Mouse (Mus musculus): ENCODE results near the gene Dnm1. TPM values are rescaled to one million over a fixed set of nuclear protein-coding genes. Genes with fewer than 3 reads are reported as not detected.

The Dnm1 gene
- polyA plus RNA-seq, 1 experiment from 2014 or later = 10.1 TPM

DNA sequence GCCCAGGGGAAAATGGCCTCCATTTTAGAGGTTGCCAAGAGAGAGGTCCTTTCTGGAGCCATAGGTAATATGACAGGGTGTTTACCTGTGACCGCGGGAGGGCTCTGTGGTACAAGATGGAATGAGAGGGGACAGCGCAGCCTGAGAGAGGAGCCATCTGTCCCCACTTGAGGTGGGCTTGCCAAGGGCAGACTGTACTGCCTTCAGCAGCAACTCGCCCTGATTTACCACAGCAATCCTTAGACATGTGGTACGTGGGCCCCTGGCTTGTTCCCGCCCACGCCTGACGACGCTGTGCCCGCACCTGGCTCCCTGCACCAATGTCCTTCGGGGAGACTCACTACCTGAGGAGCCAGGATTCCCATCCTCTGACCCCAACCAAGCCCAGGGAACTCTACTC lies 4.8 kb downstream of the Dnm1 start:
- no peak overlapping the region for H3K27ac ChIP-seq (ENCODE audit: low read depth, low read length)
- no peak overlapping the region for H3K4me3 ChIP-seq (ENCODE audit: low read depth, low read length)
- no peaks in the 10 kb centered on the region for H3K9me3 ChIP-seq (replicated peaks; ENCODE audit: control insufficient read depth, low read length)
- H3K36me3 ChIP-seq (ENCODE audit: control insufficient read depth, insufficient read depth, low read length) = no peaks in the 10 kb centered on the region
- whole genome bisulfite sequencing (ENCODE audit: insufficient replicate concordance) = 76% methylated on average over 11 of the region's 11 CpGs
- H3K4me1 ChIP-seq (ENCODE audit: control insufficient read depth, insufficient read depth, low read length) = peaks cover 10% of the 10 kb centered on the region
- peaks cover 21% of the 10 kb centered on the region for H3K27me3 ChIP-seq (ENCODE audit: control insufficient read depth, insufficient read depth, low read length)
- ATAC-seq (replicated peaks; ENCODE audit: insufficient number of reproducible peaks, low FRiP score, low TSS enrichment) = no peak
- no peak overlapping the region; the same call in 1 of the 2 replicates for H3K9ac ChIP-seq (ENCODE audit: low read depth, low read length)
- H3K4me2 ChIP-seq = no peak overlapping the region

DNA sequence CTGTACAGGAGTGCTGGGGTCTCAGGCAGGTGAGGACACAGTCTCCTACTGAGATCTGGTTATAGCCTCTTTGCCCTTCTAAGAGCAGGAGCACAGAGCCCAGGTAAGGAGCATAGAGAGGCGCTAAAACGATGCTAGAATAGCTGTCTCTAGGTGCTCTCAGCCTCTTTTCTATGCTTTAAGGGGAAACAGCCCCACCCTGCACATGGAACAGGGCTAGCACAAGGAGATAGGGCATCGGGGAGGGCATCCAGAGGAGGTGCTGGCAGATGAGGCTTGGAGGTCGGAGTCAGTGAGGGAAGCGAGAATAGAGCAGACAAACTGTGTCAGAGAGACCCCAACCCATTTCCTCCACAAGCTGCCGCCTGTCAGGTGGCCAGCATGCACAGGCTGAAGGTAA lies 6.1 kb downstream of the Dnm1 start:
- WGBS (ENCODE audit: insufficient replicate concordance) = 55% methylated on average over 6 of the region's 6 CpGs
- no peak overlapping the region for H3K9ac ChIP-seq (ENCODE audit: low read depth, low read length)
- no peak overlapping the region for H3K4me2 ChIP-seq
- no peak overlapping the region for H3K4me3 ChIP-seq (ENCODE audit: low read depth, low read length)
- no peaks in the 10 kb centered on the region for H3K36me3 ChIP-seq (ENCODE audit: control insufficient read depth, insufficient read depth, low read length)
- H3K9me3 ChIP-seq (replicated peaks; ENCODE audit: control insufficient read depth, low read length) = no peaks in the 10 kb centered on the region
- no peak overlapping the region for H3K27ac ChIP-seq (ENCODE audit: low read depth, low read length)
- peaks cover 4% of the 10 kb centered on the region; the same call in 1 of the 2 replicates for H3K4me1 ChIP-seq (ENCODE audit: control insufficient read depth, insufficient read depth, low read length)
- ATAC-seq (replicated peaks; ENCODE audit: insufficient number of reproducible peaks, low FRiP score, low TSS enrichment) = no peak
- peaks cover 15% of the 10 kb centered on the region for H3K27me3 ChIP-seq (ENCODE audit: control insufficient read depth, insufficient read depth, low read length)

DNA sequence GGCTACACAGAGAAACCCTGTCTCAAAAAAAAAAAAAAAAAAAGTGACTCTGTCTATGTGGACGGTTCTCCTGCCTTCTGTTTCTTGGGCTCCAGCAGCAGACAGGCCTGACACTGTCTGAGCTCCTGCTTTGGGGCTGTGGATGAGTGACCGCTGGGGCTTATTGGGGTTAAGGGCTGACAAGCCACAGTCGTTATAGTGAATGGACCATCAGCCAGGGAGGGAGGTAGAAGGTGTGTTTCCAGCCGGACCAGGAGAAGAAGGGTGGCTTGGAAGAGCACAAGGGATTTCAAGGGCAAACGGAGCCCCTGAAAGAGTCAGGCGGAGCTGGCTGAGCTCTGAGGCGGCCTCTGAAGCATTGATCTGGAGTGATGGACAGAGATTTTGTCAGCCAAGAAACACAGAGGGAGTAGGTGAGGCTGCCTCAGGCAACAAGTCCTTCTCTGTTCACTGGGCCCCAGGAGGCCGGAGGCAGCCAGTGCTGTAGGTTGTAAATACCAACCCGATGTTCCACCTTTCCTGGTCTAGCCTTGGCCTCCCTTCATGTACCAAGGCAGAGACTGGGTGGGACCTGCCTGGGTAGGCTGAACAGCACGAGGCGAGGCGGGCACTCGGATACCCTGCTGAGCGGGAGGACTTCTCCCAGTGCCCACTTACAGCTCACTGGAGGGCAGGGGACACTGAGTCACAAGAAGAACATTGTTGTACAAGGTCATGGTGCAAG lies 8.4 kb downstream of the Dnm1 start:
- Histone ChIP-seq H3K4me1 (ENCODE audit: control insufficient read depth, insufficient read depth, low read length) (no peaks in the 10 kb centered on the region), H3K27me3 (ENCODE audit: control insufficient read depth, insufficient read depth, low read length) (no peaks in the 10 kb centered on the region; the same call in none of the 2 replicates), H3K9me3 (replicated peaks; ENCODE audit: control insufficient read depth, low read length) (no peaks in the 10 kb centered on the region), H3K4me2 (no peak overlapping the region), H3K36me3 (ENCODE audit: control insufficient read depth, insufficient read depth, low read length) (no peaks in the 10 kb centered on the region), H3K27ac (ENCODE audit: low read depth, low read length) (no peak overlapping the region), H3K9ac (ENCODE audit: low read depth, low read length) (no peak overlapping the region), H3K4me3 (ENCODE audit: low read depth, low read length) (no peak overlapping the region)
- ATAC-seq (replicated peaks; ENCODE audit: insufficient number of reproducible peaks, low FRiP score, low TSS enrichment) = no peak
- WGBS (ENCODE audit: insufficient replicate concordance) = 66% methylated on average over 14 of the region's 14 CpGs

DNA sequence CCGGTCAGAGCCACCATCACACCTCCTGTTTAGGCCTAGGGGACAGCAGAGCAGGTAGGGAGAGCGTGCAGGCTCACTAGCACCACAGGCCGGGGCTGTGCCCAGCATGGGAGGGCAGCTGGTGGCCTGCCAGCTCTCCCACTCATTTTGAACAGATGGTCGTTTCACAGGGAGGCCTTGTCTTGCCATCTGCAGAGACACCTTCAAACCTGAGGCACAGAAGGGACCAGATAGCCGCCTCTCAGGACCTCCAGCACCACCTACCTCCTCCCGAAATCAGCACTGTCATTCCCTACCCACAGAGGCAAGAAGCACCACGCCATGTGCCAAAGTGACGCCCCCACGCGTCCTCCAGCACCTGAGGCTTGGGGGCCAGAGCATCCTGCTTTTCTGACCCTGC lies 9.1 kb downstream of the Dnm1 start:
- Histone ChIP-seq H3K27ac (ENCODE audit: low read depth, low read length) (no peak overlapping the region), H3K27me3 (ENCODE audit: control insufficient read depth, insufficient read depth, low read length) (no peaks in the 10 kb centered on the region; the same call in none of the 2 replicates), H3K36me3 (ENCODE audit: control insufficient read depth, insufficient read depth, low read length) (no peaks in the 10 kb centered on the region), H3K4me2 (no peak overlapping the region), H3K9ac (ENCODE audit: low read depth, low read length) (no peak overlapping the region), H3K9me3 (replicated peaks; ENCODE audit: control insufficient read depth, low read length) (no peaks in the 10 kb centered on the region), H3K4me3 (ENCODE audit: low read depth, low read length) (no peak overlapping the region), H3K4me1 (ENCODE audit: control insufficient read depth, insufficient read depth, low read length) (no peaks in the 10 kb centered on the region)
- WGBS (ENCODE audit: insufficient replicate concordance) = 63% methylated on average over 10 of the region's 10 CpGs
- ATAC-seq (replicated peaks; ENCODE audit: insufficient number of reproducible peaks, low FRiP score, low TSS enrichment) = no peak

DNA sequence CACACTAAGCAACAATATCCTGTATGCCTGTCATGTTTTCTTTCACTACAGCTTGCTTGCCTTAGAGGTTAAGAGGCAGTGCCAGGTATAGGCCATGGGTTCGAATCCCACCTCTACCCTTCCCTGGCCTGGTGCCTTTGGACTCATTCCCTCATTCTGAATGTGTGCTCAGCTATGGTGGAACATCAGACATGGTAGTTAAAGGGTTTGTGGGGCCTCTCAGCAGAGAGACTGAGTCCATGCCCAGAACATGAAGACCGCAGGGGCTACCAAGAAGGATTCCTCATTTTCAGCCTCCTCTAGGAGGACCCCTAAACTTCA lies 9.8 kb downstream of the Dnm1 start:
- no peak overlapping the region for H3K9ac ChIP-seq (ENCODE audit: low read depth, low read length)
- no peak for ATAC-seq (replicated peaks; ENCODE audit: insufficient number of reproducible peaks, low FRiP score, low TSS enrichment)
- no peak overlapping the region for H3K4me3 ChIP-seq (ENCODE audit: low read depth, low read length)
- H3K27me3 ChIP-seq (ENCODE audit: control insufficient read depth, insufficient read depth, low read length) = no peaks in the 10 kb centered on the region; the same call in none of the 2 replicates
- WGBS (ENCODE audit: insufficient replicate concordance) = 89% methylated on average over 2 of the region's 2 CpGs
- no peak overlapping the region for H3K4me2 ChIP-seq
- no peaks in the 10 kb centered on the region for H3K4me1 ChIP-seq (ENCODE audit: control insufficient read depth, insufficient read depth, low read length)
- H3K9me3 ChIP-seq (replicated peaks; ENCODE audit: control insufficient read depth, low read length) = no peaks in the 10 kb centered on the region
- no peaks in the 10 kb centered on the region for H3K36me3 ChIP-seq (ENCODE audit: control insufficient read depth, insufficient read depth, low read length)
- H3K27ac ChIP-seq (ENCODE audit: low read depth, low read length) = no peak overlapping the region

DNA sequence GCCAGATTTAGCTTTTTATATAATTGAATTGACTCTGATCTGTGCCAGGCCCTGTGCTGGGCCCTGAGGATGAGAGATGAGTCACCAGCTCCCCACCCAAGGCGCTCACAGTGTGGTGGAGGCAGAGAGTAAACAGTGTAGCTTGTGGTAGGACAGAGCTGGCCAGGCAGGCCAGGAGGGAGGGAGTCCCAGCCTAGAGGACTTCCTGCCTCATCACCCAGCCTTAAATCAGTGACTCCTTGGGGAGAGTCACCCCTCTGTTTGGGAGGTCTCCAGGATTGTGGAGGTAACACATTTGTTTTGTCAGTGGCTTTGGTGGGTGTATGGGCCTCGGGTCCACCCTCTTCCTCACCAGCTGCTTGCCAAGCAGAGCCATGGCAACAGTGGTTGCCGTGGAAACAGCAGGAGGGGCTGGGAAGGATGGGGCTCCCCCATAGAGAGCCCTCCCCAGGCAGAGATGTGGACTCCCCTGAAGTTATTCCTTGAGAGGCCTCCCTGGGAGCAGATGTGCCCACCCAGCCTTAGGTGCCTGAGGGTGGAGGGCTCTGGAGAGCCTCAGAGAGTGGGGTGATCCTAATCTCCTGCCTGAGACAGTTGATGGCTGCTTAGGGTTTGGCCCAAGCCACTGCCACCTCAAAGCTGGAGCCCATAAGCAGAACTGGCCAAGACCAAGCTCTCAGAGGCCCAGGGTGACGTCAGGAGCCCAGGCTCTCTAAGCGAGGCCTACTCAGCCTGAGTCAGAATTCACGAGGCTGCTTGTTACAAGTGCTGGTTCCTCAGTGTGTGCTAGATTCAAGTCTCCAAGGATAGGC lies 10.4 kb downstream of the Dnm1 start:
- H3K27me3 ChIP-seq (ENCODE audit: control insufficient read depth, insufficient read depth, low read length) = peaks cover 4% of the 10 kb centered on the region
- no peak overlapping the region for H3K4me3 ChIP-seq (ENCODE audit: low read depth, low read length)
- H3K36me3 ChIP-seq (ENCODE audit: control insufficient read depth, insufficient read depth, low read length) = no peaks in the 10 kb centered on the region
- no peak overlapping the region for H3K9ac ChIP-seq (ENCODE audit: low read depth, low read length)
- no peaks in the 10 kb centered on the region for H3K4me1 ChIP-seq (ENCODE audit: control insufficient read depth, insufficient read depth, low read length)
- 69% methylated on average over 6 of the region's 6 CpGs for WGBS (ENCODE audit: insufficient replicate concordance)
- no peak overlapping the region for H3K27ac ChIP-seq (ENCODE audit: low read depth, low read length)
- no peaks in the 10 kb centered on the region for H3K9me3 ChIP-seq (replicated peaks; ENCODE audit: control insufficient read depth, low read length)
- H3K4me2 ChIP-seq = no peak overlapping the region
- no peak for ATAC-seq (replicated peaks; ENCODE audit: insufficient number of reproducible peaks, low FRiP score, low TSS enrichment)

DNA sequence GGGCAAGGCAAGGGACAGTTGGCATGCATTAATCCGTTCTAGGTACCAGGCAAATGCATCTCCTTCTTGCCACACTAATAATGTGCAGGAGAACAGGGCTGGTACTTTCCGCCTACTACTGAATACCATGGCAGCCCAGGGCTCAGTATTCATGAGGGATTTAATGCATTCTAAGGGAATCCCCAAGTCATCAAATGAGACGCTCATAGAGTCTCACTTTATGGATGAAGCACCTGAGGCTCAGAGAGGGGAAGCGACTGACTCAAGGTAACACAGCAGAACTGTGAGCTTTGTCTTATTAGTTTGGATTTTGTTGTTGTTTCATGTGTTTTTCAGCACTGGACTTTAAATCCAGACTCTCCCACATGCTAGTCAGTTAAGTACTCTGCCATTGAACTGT lies 11.1 kb downstream of the Dnm1 start:
- H3K36me3 ChIP-seq (ENCODE audit: control insufficient read depth, insufficient read depth, low read length) = no peaks in the 10 kb centered on the region
- no peak overlapping the region for H3K9ac ChIP-seq (ENCODE audit: low read depth, low read length)
- no peak overlapping the region for H3K4me3 ChIP-seq (ENCODE audit: low read depth, low read length)
- 75% methylated on average over 4 of the region's 4 CpGs for WGBS (ENCODE audit: insufficient replicate concordance)
- no peaks in the 10 kb centered on the region for H3K9me3 ChIP-seq (replicated peaks; ENCODE audit: control insufficient read depth, low read length)
- H3K27me3 ChIP-seq (ENCODE audit: control insufficient read depth, insufficient read depth, low read length) = peaks cover 11% of the 10 kb centered on the region
- no peaks in the 10 kb centered on the region for H3K4me1 ChIP-seq (ENCODE audit: control insufficient read depth, insufficient read depth, low read length)
- H3K27ac ChIP-seq (ENCODE audit: low read depth, low read length) = no peak overlapping the region
- ATAC-seq (replicated peaks; ENCODE audit: insufficient number of reproducible peaks, low FRiP score, low TSS enrichment) = no peak
- no peak overlapping the region for H3K4me2 ChIP-seq

DNA sequence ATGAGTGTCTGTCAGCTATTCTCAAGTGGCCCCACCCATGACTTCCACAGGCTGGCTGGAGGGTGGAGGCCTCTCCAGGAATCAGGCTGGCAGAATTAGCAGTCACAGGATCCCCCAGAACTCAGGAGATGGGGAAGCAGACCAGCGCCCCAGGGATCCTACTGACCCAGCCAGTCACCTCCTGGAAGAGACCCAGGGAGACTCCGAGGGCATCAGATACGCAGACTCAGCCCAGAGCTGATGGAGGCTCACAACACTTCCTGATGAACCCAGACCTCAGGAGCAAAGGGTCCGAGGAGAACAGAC lies 11.6 kb downstream of the Dnm1 start:
- Histone ChIP-seq H3K4me3 (ENCODE audit: low read depth, low read length) (no peak overlapping the region), H3K36me3 (ENCODE audit: control insufficient read depth, insufficient read depth, low read length) (no peaks in the 10 kb centered on the region), H3K27me3 (ENCODE audit: control insufficient read depth, insufficient read depth, low read length) (peaks cover 14% of the 10 kb centered on the region), H3K4me2 (no peak overlapping the region), H3K9ac (ENCODE audit: low read depth, low read length) (no peak overlapping the region), H3K9me3 (replicated peaks; ENCODE audit: control insufficient read depth, low read length) (no peaks in the 10 kb centered on the region), H3K27ac (ENCODE audit: low read depth, low read length) (no peak overlapping the region), H3K4me1 (ENCODE audit: control insufficient read depth, insufficient read depth, low read length) (no peaks in the 10 kb centered on the region)
- 67% methylated on average over 4 of the region's 4 CpGs for WGBS (ENCODE audit: insufficient replicate concordance)
- ATAC-seq (replicated peaks; ENCODE audit: insufficient number of reproducible peaks, low FRiP score, low TSS enrichment) = no peak

All from heart, embryonic 11.5 days (tissue).